Mouse (Mus musculus) liver, adult 2 months (tissue): ENCODE data around the gene Gm37240.

Experiments
- CTCF ChIP-seq: fragments of 200-500 bp; IDR thresholded peaks from 2 replicates; pipeline ENCODE4 v1.5.1; 2011; ENCODE audit warnings: low read depth, low read length, control low read depth
- POLR2A ChIP-seq: fragments of 200-500 bp; IDR thresholded peaks from 2 replicates; pipeline ENCODE4 v1.6.1; 2011; ENCODE audit warnings: low read length, control low read depth; ENCODE audit not compliant: insufficient read depth; ENCODE audit errors: extremely low read depth

DNA sequence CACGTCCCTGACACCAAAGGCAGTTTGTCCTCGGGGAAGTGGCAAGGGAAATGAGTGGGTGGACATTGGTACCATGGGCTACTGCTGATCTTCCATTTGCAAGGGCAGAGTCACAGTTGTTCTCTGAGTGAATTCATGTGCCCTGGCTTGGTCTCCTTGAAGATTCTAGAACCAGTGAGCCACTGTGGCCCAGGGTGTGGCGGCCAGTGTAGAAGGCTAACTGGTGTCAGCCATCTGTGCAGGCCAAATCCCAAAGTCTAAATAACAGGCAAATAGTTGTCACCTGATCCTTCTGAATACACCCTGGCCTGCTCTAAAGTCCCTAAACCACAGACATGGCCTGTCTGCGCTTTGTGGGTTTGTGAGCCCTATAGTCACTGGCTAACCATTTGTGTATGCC, 898.4 kb downstream of the Gm37240 start:
- TF ChIP-seq CTCF (no peak), POLR2A (no peak)
